In genomic region chr13:114075724-114076384, GRCm38 (mm10) we compare ENCODE assay signal across 9 mouse cellular contexts.
DNase-seq lines count a peak whose midpoint lies in the region; ATAC-seq and TF ChIP-seq lines count a peak whose summit lies in the region.
"Had no signal": no experiment of that assay in that cellular context is flagged by ENCODE, and none has a peak within 500 bp of the region (broad histone marks: within the 10 kb centered on the region; RNA-seq: fewer than 3 reads in every experiment).

No protein-coding gene starts in this region.

- intact Hi-C loops in heart, adult 2 months (cut with DNase I): loop anchor here (1.0 to 10.0 kb wide), 4 partner anchors 199 to 716 kb away; no protein-coding TSS in a partner anchor
- intact Hi-C loops in heart, postnatal 25 days (cut with DNase I): loop anchor here (2.0 to 10.0 kb wide), 3 partner anchors 201 to 679 kb away; no protein-coding TSS in a partner anchor

- H3K4me3 ChIP-seq in heart, adult 2 months: no peak overlapping the region
- H3K4me3 ChIP-seq in embryonic facial prominence, embryonic 14.5 days (ENCODE audit: low read depth, low read length): no peak overlapping the region
- no peak overlapping the region for H3K4me3 ChIP-seq in midbrain, embryonic 13.5 days (replicated peaks)
- H3K4me3 ChIP-seq: stomach, embryonic 15.5 days had no signal

- H3K79me2 ChIP-seq in heart, adult 2 months (replicated peaks; ENCODE audit: control insufficient read depth, insufficient read depth, low read length): no peaks in the 10 kb centered on the region

- H3K4me2 ChIP-seq in embryonic facial prominence, embryonic 14.5 days (ENCODE audit: low read depth, low read length): no peak overlapping the region
- no peak overlapping the region for H3K4me2 ChIP-seq in midbrain, embryonic 13.5 days (replicated peaks)
- H3K4me2 ChIP-seq: stomach, embryonic 15.5 days had no signal

- H3K36me3 ChIP-seq in heart, adult 2 months (ENCODE audit: control insufficient read depth, insufficient read depth, low read length): no peaks in the 10 kb centered on the region
- no peaks in the 10 kb centered on the region for H3K36me3 ChIP-seq in embryonic facial prominence, embryonic 14.5 days (ENCODE audit: control insufficient read depth, insufficient read depth, low read length)
- no peaks in the 10 kb centered on the region for H3K36me3 ChIP-seq in midbrain, embryonic 13.5 days
- H3K36me3 ChIP-seq: stomach, embryonic 15.5 days had no signal

- H3K27ac ChIP-seq in heart, adult 2 months: no peak overlapping the region
- H3K27ac ChIP-seq in embryonic facial prominence, embryonic 14.5 days (replicated peaks; ENCODE audit: low read depth, low read length): no peak overlapping the region
- no peak overlapping the region for H3K27ac ChIP-seq in midbrain, embryonic 13.5 days
- H3K27ac ChIP-seq: stomach, embryonic 15.5 days had no signal

- H3K27me3 ChIP-seq in heart, adult 2 months (ENCODE audit: control insufficient read depth, insufficient read depth, low read length): no peaks in the 10 kb centered on the region
- H3K27me3 ChIP-seq in embryonic facial prominence, embryonic 14.5 days (replicated peaks; ENCODE audit: control insufficient read depth, insufficient read depth, low read length): no peaks in the 10 kb centered on the region
- H3K27me3 ChIP-seq in midbrain, embryonic 13.5 days: no peaks in the 10 kb centered on the region
- H3K27me3 ChIP-seq: stomach, embryonic 15.5 days had no signal

- H3K4me1 ChIP-seq in heart, adult 2 months (ENCODE audit: control insufficient read depth, insufficient read depth, low read length): no peaks in the 10 kb centered on the region
- H3K4me1 ChIP-seq in embryonic facial prominence, embryonic 14.5 days (ENCODE audit: control insufficient read depth, insufficient read depth, low read length): no peaks in the 10 kb centered on the region; the same call in 1 of the 2 replicates
- peaks cover 27% of the 10 kb centered on the region for H3K4me1 ChIP-seq in midbrain, embryonic 13.5 days (replicated peaks)
- H3K4me1 ChIP-seq: stomach, embryonic 15.5 days had no signal

- DNase-seq in heart, adult 2 months: no peak
- no peak for DNase-seq in heart, postnatal 25 days (ENCODE audit: low spot score)
- DNase-seq in 416B (ENCODE audit: low read depth) (peak; percentile 59), MN1 (ENCODE audit: low spot score) (peak; percentile 64)
- DNase-seq in embryonic facial prominence, embryonic 14.5 days (ENCODE audit: low spot score): peak; percentile 41
- peak; percentile 37 for DNase-seq in kidney, postnatal 10 days
- peak; percentile 23 to 26 for DNase-seq in natural killer cell, adult 2 months (ENCODE audit: low spot score in 2 of 2)

- no peaks in the 10 kb centered on the region for H3K9me3 ChIP-seq in embryonic facial prominence, embryonic 14.5 days (ENCODE audit: control insufficient read depth, low read length)
- no peaks in the 10 kb centered on the region for H3K9me3 ChIP-seq in midbrain, embryonic 13.5 days
- H3K9me3 ChIP-seq: stomach, embryonic 15.5 days had no signal

- peak; percentile 91 for TF ChIP-seq CTCF in heart, adult 2 months (IDR thresholded peaks at IDR 0.05)

- H3K9ac ChIP-seq in heart, adult 2 months (ENCODE audit: low read depth, low read length): no peak overlapping the region
- H3K9ac ChIP-seq in embryonic facial prominence, embryonic 14.5 days (ENCODE audit: low read depth, low read length): no peak overlapping the region
- no peak overlapping the region for H3K9ac ChIP-seq in midbrain, embryonic 13.5 days (replicated peaks)
- H3K9ac ChIP-seq: stomach, embryonic 15.5 days had no signal

- TF ChIP-seq EP300 in heart, adult 2 months (IDR thresholded peaks at IDR 0.05; ENCODE audit: insufficient read depth, low read depth, low read length): no peak

- no peak for TF ChIP-seq POLR2A in heart, adult 2 months (IDR thresholded peaks at IDR 0.05; ENCODE audit: insufficient read depth, low read depth, low read length)

- WGBS in heart, adult 2 months: 65% methylated on average over 9 of the region's 9 CpGs
- 72% methylated on average over 9 of the region's 9 CpGs for WGBS in embryonic facial prominence, embryonic 14.5 days
- 75% methylated on average over 9 of the region's 9 CpGs for WGBS in midbrain, embryonic 13.5 days

- ATAC-seq in embryonic facial prominence, embryonic 14.5 days (ENCODE audit: low read depth): no peak
- ATAC-seq in midbrain, embryonic 13.5 days: no peak

Comparison
In these comparisons a context has a peak if more than half of its experiments do, and no peak if none do; other contexts are left out.
1. DNase-seq: peak in 416B (single experiment), MN1 (single experiment), embryonic facial prominence, embryonic 14.5 days (single experiment), kidney, postnatal 10 days (single experiment) and natural killer cell, adult 2 months (2 of 2); none in heart, adult 2 months (0 of 2) and heart, postnatal 25 days (single experiment).